Mouse (Mus musculus) kidney, postnatal 0 days (tissue): ENCODE measurements around the gene Fam129a. TPM values are rescaled to one million over a fixed set of nuclear protein-coding genes. Genes with fewer than 3 reads are reported as not detected.
"Not testable (repeated sequence)": the region's sequence is repeated elsewhere in the genome, so short reads cannot be mapped to it uniquely, and the experiment has no call there.

Experiments
- ATAC-seq: fragments of 200-750 bp; cut with Nextera tagmentation; replicated peaks from 2 replicates; pipeline ENCODE4 v1.8.0; 2017; ENCODE audit warnings: low read depth, moderate number of reproducible peaks, moderate TSS enrichment, moderate library complexity; ENCODE audit not compliant: low FRiP score
- DNase-seq: peaks from one replicate; pipeline ENCODE4 v3.0.0-alpha.2; 2016; ENCODE audit warnings: low spot score
- H3K27ac ChIP-seq: fragments of 300-500 bp; sonication (generic); 2 replicates; pipeline ENCODE4 v1.5.1; 2014; ENCODE audit warnings: mild to moderate bottlenecking
- H3K27me3 ChIP-seq: fragments of 300-500 bp; sonication (generic); 2 replicates; pipeline ENCODE4 v1.6.1; 2014; ENCODE audit warnings: low read length, mixed read lengths; ENCODE audit not compliant: insufficient read depth
- H3K36me3 ChIP-seq: fragments of 300-500 bp; sonication (generic); 2 replicates; pipeline ENCODE4 v1.6.1; 2014; ENCODE audit warnings: low read length, mixed read lengths; ENCODE audit not compliant: insufficient read depth
- H3K4me1 ChIP-seq: fragments of 300-500 bp; sonication (generic); replicated peaks from 2 replicates; pipeline ENCODE4 v1.6.1; 2014; ENCODE audit warnings: antibody characterized with exemption, low read length, mixed read lengths; ENCODE audit not compliant: insufficient read depth
- H3K4me2 ChIP-seq: fragments of 300-500 bp; sonication (generic); 2 replicates; pipeline ENCODE4 v1.6.1; 2014; ENCODE audit warnings: mild to moderate bottlenecking, low read length, moderate library complexity, mixed read lengths
- H3K4me3 ChIP-seq: fragments of 300-500 bp; sonication (generic); replicated peaks from 2 replicates; pipeline ENCODE4 v1.5.1; 2014; ENCODE audit warnings: low read depth, low read length
- H3K9ac ChIP-seq: fragments of 300-500 bp; sonication (generic); 2 replicates; pipeline ENCODE4 v1.6.1; 2014; ENCODE audit warnings: low read depth, low read length
- H3K9me3 ChIP-seq: fragments of 300-500 bp; sonication (generic); replicated peaks from 2 replicates; pipeline ENCODE4 v1.6.1; 2016; ENCODE audit warnings: low read length, inconsistent platforms, mixed read lengths
- CTCF ChIP-seq: IDR thresholded peaks from 2 replicates; pipeline ENCODE4 v1.5.1; 2016; ENCODE audit warnings: antibody characterized with exemption, low read depth, mild to moderate bottlenecking, moderate library complexity
- WGBS: fragments of 180-500 bp; shearing (Covaris S2); extraction: QIAGEN DNeasy Blood & Tissue Kit; methylation state at CpG from one replicate; pipeline ENCODE4 v1.1.7; 2014; 5-methylcytosine and 5-hydroxymethylcytosine counted together
- polyA plus RNA-seq: library from polyadenylated mRNA; unstranded; fragments of >200 nt; fragmentation: Nextera tagmentation; extraction: Ambion mirVana; gene quantifications from 2 replicates; pipeline ENCODE4 v1.2.1, GENCODE M21; 2015

Fam129a gene
- polyA plus RNA-seq, 1 experiment from 2014 or later: 12.6 TPM

DNA sequence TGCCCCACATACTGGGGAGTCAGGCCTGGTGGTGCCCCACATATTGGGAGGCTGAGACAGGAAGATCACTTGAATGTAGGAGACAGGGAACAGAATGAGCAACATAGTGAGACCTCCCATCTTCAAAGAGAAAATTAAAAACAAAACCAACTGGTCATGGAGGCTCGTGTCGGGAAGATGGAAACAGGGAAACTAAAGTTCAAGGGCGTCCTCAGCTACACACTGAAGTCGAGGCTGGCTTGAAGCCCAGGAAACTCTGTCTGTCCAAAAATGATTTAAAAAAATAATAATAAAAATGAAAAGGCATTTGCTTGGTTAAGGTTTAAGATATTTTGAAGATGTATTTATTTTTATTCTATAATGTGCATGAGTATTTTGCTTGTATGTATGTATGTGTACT is 152.8 kb downstream of the Fam129a start:
- Histone ChIP-seq H3K27ac (no peak overlapping the region), H3K9me3 (no peaks in the 10 kb centered on the region), H3K9ac (no peak overlapping the region), H3K4me2 (no peak overlapping the region), H3K27me3 (no peaks in the 10 kb centered on the region), H3K4me1 (no peaks in the 10 kb centered on the region), H3K36me3 (no peaks in the 10 kb centered on the region), H3K4me3 (no peak overlapping the region)
- ATAC-seq (no peak), DNase-seq (no peak)
- TF ChIP-seq CTCF: no peak
- 74% methylated on average over 4 of the region's 4 CpGs for WGBS

DNA sequence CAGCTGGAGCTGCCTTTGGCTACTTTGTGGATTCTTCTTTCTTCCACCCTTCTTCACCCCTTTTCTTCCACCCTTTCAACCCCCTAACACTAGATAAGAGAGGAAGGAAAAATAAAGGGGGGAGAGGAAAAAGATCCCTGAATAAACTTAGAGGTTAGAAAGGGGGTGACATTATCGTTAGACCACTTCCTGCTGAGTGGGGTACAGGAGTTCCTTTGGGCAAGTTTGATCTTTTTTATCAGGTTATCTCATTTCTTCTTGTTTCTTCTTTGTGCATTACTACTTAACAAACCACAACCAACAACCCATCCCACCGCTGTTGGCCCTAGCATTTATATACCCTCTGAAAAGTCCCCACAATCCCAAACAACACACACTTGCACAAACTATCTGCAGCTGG is 154.6 kb downstream of the Fam129a start:
- no peaks in the 10 kb centered on the region for H3K27me3 ChIP-seq
- no peak for DNase-seq
- no peak overlapping the region for H3K27ac ChIP-seq
- H3K4me2 ChIP-seq: no peak overlapping the region
- H3K9ac ChIP-seq: no peak overlapping the region
- H3K4me3 ChIP-seq: no peak overlapping the region
- no peaks in the 10 kb centered on the region for H3K36me3 ChIP-seq
- no peak for ATAC-seq
- H3K9me3 ChIP-seq: no peaks in the 10 kb centered on the region
- no peaks in the 10 kb centered on the region for H3K4me1 ChIP-seq
- TF ChIP-seq CTCF: no peak
- 64% methylated on average over 2 of the region's 2 CpGs for WGBS

DNA sequence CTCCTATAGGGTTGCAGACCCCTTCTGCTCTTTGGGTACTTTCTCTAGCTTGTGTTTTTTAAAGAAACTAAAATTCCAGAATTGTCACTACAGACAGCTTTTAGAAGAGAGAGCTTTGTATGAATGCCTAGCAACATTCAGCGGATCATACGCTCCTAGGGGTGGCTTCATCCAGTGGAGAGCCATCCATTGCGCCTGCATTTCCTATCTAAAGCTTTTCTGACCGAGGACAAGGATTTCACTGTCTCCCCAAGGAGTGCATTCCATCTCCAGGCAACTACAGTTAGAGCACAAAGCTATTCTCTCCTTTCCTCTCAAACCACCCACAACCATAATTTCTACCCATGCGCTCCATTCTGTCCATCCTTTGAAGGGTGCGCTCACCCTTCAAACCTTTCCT is 155.4 kb downstream of the Fam129a start:
- 91% methylated on average over 6 of the region's 6 CpGs for WGBS
- DNase-seq (no peak), ATAC-seq (no peak)
- no peaks in the 10 kb centered on the region for H3K36me3 ChIP-seq
- no peaks in the 10 kb centered on the region for H3K4me1 ChIP-seq
- H3K9me3 ChIP-seq: no peaks in the 10 kb centered on the region
- H3K27me3 ChIP-seq: no peaks in the 10 kb centered on the region
- TF ChIP-seq CTCF: no peak
- H3K27ac ChIP-seq: no peak overlapping the region
- H3K4me3 ChIP-seq: no peak overlapping the region
- no peak overlapping the region for H3K9ac ChIP-seq
- no peak overlapping the region for H3K4me2 ChIP-seq

DNA sequence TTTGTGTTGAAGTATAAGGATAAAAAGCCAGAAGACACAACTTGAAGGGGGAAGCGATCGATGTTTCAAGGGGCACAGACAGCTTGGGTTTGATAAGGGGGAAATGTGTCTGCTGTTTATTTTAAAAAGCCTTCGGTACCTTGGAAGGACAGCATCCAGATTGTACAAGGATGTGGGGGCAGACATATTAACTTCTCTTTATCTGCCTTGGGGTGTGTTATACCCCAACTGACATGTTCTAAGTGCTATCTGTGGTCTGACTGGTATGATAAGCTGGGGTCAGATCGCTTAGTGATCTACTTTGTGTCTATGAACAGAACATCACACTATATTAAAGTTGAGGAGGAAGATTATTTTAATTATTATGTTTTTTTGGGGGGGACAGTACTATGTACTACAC is 157.2 kb downstream of the Fam129a start:
- Histone ChIP-seq H3K4me1 (no peaks in the 10 kb centered on the region), H3K4me3 (no peak overlapping the region), H3K9me3 (no peaks in the 10 kb centered on the region), H3K9ac (no peak overlapping the region), H3K27me3 (no peaks in the 10 kb centered on the region), H3K27ac (no peak overlapping the region), H3K4me2 (no peak overlapping the region), H3K36me3 (no peaks in the 10 kb centered on the region)
- DNase-seq: no peak
- WGBS: 74% methylated on average over 4 of the region's 4 CpGs
- no peak for TF ChIP-seq CTCF
- no peak for ATAC-seq

DNA sequence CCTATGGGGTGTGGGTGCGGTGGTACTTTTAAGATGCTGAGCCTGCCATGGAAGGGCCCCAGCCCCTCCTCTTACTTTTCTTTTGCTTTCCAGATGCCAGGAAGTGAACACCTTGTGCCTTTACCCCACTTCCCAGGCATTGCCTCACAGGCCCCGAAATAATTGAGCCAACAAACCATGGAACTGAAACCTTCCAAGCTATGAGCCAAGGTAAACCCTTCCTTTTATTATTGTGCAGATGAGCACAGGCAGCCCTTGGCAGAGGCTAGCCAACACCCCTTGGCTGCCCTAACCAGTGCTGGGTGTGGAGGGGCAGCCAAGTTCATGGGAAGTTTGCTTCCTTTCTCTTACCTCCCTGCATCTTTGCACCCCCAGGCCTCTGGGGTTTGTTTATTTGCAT is 166.2 kb downstream of the Fam129a start:
- WGBS: 84% methylated on average over 2 of the region's 2 CpGs
- TF ChIP-seq CTCF: no peak
- Histone ChIP-seq H3K27me3 (no peaks in the 10 kb centered on the region), H3K4me1 (no peaks in the 10 kb centered on the region), H3K27ac (no peak overlapping the region), H3K36me3 (no peaks in the 10 kb centered on the region), H3K4me3 (no peak overlapping the region), H3K9me3 (no peaks in the 10 kb centered on the region), H3K9ac (no peak overlapping the region), H3K4me2 (no peak overlapping the region)
- no peak for DNase-seq
- ATAC-seq: no peak

DNA sequence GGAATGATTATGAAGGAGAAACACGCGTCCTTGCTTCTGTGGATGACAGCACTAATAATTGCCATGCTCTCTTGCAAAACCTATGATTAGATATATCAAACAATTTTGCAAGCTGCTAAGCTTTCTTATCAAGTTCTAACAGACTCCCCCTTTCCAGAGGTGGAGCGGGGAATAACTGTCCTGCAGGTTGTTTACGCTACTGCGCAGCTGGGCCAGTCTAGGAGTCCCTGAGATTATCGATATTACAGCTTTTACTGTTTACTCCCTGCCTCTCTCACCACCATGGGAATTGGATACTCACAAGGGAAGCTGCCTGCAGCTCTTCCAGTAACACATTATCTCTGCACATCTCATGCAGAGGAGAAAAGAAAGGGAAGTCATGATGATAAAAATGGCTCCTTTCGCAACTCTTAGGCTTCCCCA is 170.2 kb downstream of the Fam129a start:
- Histone ChIP-seq H3K4me3 (no peak overlapping the region), H3K9ac (no peak overlapping the region), H3K36me3 (no peaks in the 10 kb centered on the region), H3K27ac (no peak overlapping the region), H3K4me2 (no peak overlapping the region), H3K4me1 (no peaks in the 10 kb centered on the region), H3K9me3 (no peaks in the 10 kb centered on the region), H3K27me3 (no peaks in the 10 kb centered on the region)
- DNase-seq (no peak), ATAC-seq (no peak)
- 87% methylated on average over 7 of the region's 7 CpGs for WGBS
- no peak for TF ChIP-seq CTCF

DNA sequence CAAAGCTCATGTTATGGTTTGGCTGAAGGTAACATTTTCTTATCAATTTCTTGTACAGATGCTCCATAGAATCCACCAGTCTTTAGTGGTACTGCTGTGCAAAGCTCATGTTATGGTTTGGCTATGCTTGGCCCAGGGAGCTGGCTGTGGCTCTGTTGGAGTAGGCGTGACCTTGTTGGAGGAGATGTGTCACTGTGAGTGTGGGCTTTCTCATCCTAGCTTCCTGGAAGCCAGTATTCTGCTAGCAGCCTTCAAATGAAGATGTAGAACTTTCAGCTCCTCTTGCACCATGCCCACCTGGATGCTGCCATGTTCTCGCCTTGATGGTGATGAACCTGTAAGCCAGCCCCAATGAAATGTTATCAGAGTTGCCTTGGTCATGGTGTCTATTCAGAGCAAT is 178.9 kb downstream of the Fam129a start:
- not testable (repeated sequence) for H3K36me3 ChIP-seq, ATAC-seq, H3K9ac ChIP-seq

More for the DNA sequence above, 178.9 kb downstream of the Fam129a start:
- not testable (repeated sequence) for H3K4me3 ChIP-seq, H3K4me2 ChIP-seq, H3K27me3 ChIP-seq, H3K27ac ChIP-seq, DNase-seq, H3K4me1 ChIP-seq, H3K9me3 ChIP-seq
- 91% methylated on average over 2 of the region's 2 CpGs for WGBS
